Mouse (Mus musculus) lung, adult 2 months (tissue): ENCODE results near the gene Gipr.

Experiments used
- CTCF ChIP-seq: fragments of 200-500 bp; IDR thresholded peaks from 2 replicates; pipeline ENCODE4 v1.5.1; 2011; ENCODE audit warnings: mild to moderate bottlenecking, low read length, control low read depth; ENCODE audit not compliant: insufficient read depth
- POLR2A ChIP-seq: fragments of 200-500 bp; IDR thresholded peaks from 2 replicates; pipeline ENCODE4 v1.6.1; 2011; ENCODE audit warnings: low read depth, mild to moderate bottlenecking, control low read depth, low read length, borderline replicate concordance; ENCODE audit errors: extremely low read depth

GRCm38 (mm10) chr7:19202065-19202850 lies 36.3 kb upstream of the Gipr start:
- TF ChIP-seq POLR2A = no peak
- TF ChIP-seq CTCF = no peak
